ENCODE assay signal across 17 mouse cellular contexts in genomic region chr10:94060190-94060589, GRCm38 (mm10). TPM values are rescaled to one million over a fixed set of nuclear protein-coding genes. Genes with fewer than 3 reads are reported as not detected.
DNase-seq lines count a peak whose midpoint lies in the region; ATAC-seq and TF ChIP-seq lines count a peak whose summit lies in the region.
"Had no signal": no experiment of that assay in that cellular context is flagged by ENCODE, and none has a peak within 500 bp of the region (broad histone marks: within the 10 kb centered on the region; RNA-seq: fewer than 3 reads in every experiment).

No protein-coding gene starts in this region.

- WGBS in liver, adult 2 months = 9% methylated on average over 8 of the region's 8 CpGs
- 51% methylated on average over 8 of the region's 8 CpGs for WGBS in liver, embryonic 15.5 days (ENCODE audit: insufficient replicate concordance)
- WGBS in forebrain, embryonic 15.5 days = 87% methylated on average over 8 of the region's 8 CpGs

- no peak for TF ChIP-seq POLR2A in liver, adult 2 months (IDR thresholded peaks at IDR 0.05; ENCODE audit: extremely low read depth, insufficient read depth, low read length)

- peaks cover 35% of the 10 kb centered on the region for H3K79me2 ChIP-seq in liver, adult 2 months (ENCODE audit: control insufficient read depth, insufficient read depth, low read length)

- intact Hi-C loops in heart, postnatal 36 days (cut with DNase I) = no loop called here

- no peak for TF ChIP-seq CTCF in liver, adult 2 months (IDR thresholded peaks at IDR 0.05; ENCODE audit: low read depth, low read length)

- H3K4me3 ChIP-seq in liver, adult 2 months (ENCODE audit: insufficient read depth, low read depth, low read length) = no peak overlapping the region
- no peak overlapping the region for H3K4me3 ChIP-seq in liver, embryonic 15.5 days (replicated peaks)
- no peak overlapping the region for H3K4me3 ChIP-seq in forebrain, embryonic 15.5 days
- H3K4me3 ChIP-seq: forebrain, embryonic 10.5 days; hindbrain, embryonic 13.5 days; midbrain, embryonic 15.5 days had no signal

- H3K4me2 ChIP-seq in liver, embryonic 15.5 days = no peak overlapping the region
- no peak overlapping the region for H3K4me2 ChIP-seq in forebrain, embryonic 15.5 days (replicated peaks)
- H3K4me2 ChIP-seq: hindbrain, embryonic 13.5 days; lung, embryonic 14.5 days; midbrain, embryonic 15.5 days had no signal

- no peaks in the 10 kb centered on the region for H3K27me3 ChIP-seq in liver, adult 2 months (ENCODE audit: control insufficient read depth, insufficient read depth, low read length)
- no peaks in the 10 kb centered on the region for H3K27me3 ChIP-seq in liver, embryonic 15.5 days
- H3K27me3 ChIP-seq in forebrain, embryonic 15.5 days = no peaks in the 10 kb centered on the region
- H3K27me3 ChIP-seq: hindbrain, embryonic 13.5 days; midbrain, embryonic 15.5 days had no signal

- 0 out of 2 replicates have a peak, but pooled peaks cover 2% of the 10 kb centered on the region for H3K36me3 ChIP-seq in liver, adult 2 months (ENCODE audit: control insufficient read depth, insufficient read depth, low read length)
- no peaks in the 10 kb centered on the region for H3K36me3 ChIP-seq in liver, embryonic 15.5 days (replicated peaks)
- H3K36me3 ChIP-seq in forebrain, embryonic 15.5 days = no peaks in the 10 kb centered on the region
- H3K36me3 ChIP-seq: forebrain, embryonic 10.5 days; hindbrain, embryonic 13.5 days; midbrain, embryonic 15.5 days had no signal

- peak overlapping the region; percentile 73 for H3K27ac ChIP-seq in liver, adult 2 months (replicated peaks; ENCODE audit: insufficient read depth, low read depth, low read length)
- peak overlapping the region; percentile 51 for H3K27ac ChIP-seq in liver, embryonic 15.5 days (replicated peaks)
- H3K27ac ChIP-seq in forebrain, embryonic 15.5 days (replicated peaks) = no peak overlapping the region
- H3K27ac ChIP-seq: forebrain, embryonic 10.5 days; hindbrain, embryonic 13.5 days; midbrain, embryonic 15.5 days had no signal

- peak; percentile 25 to 51 for DNase-seq in heart, adult 18-20 months
- no peak for DNase-seq in heart, postnatal 36 days
- DNase-seq in liver, adult 2 months (ENCODE audit: extremely low read depth, low read depth, low spot score) = peak; percentile 97
- no peak for DNase-seq in liver
- DNase-seq in T-cell, adult 2 months (ENCODE audit: low spot score) = no peak
- DNase-seq in right cerebral cortex, adult 18-20 months = no peak
- DNase-seq: cerebellum, adult 11-12 months; gastrocnemius, postnatal 36 days; kidney, adult 11 months; kidney, postnatal 4 days; lung, embryonic 14.5 days; thymus, postnatal 14 days had no signal

- H3K4me1 ChIP-seq in liver, adult 2 months (ENCODE audit: control insufficient read depth, insufficient read depth, low read length) = peaks cover 23% of the 10 kb centered on the region
- peaks cover 30% of the 10 kb centered on the region for H3K4me1 ChIP-seq in liver, embryonic 15.5 days (replicated peaks)
- H3K4me1 ChIP-seq in forebrain, embryonic 15.5 days = no peaks in the 10 kb centered on the region

- ATAC-seq in liver, embryonic 15.5 days (ENCODE audit: insufficient read depth) = peak; percentile 59; the same call in 1 of the 2 replicates
- no peak for ATAC-seq in forebrain, embryonic 15.5 days (replicated peaks)
- ATAC-seq: midbrain, embryonic 15.5 days had no signal

- H3K9ac ChIP-seq in liver, adult 2 months (ENCODE audit: low read depth, low read length) = peak overlapping the region; percentile 21; the same call in 1 of the 2 replicates
- H3K9ac ChIP-seq in liver, embryonic 15.5 days = no peak overlapping the region
- no peak overlapping the region for H3K9ac ChIP-seq in forebrain, embryonic 15.5 days (replicated peaks)
- H3K9ac ChIP-seq: hindbrain, embryonic 13.5 days; lung, embryonic 14.5 days; midbrain, embryonic 15.5 days had no signal

- no peaks in the 10 kb centered on the region for H3K9me3 ChIP-seq in liver, embryonic 15.5 days (replicated peaks)
- H3K9me3 ChIP-seq in forebrain, embryonic 15.5 days = no peaks in the 10 kb centered on the region
- H3K9me3 ChIP-seq: forebrain, embryonic 10.5 days; hindbrain, embryonic 13.5 days; midbrain, embryonic 15.5 days had no signal

RNA-seq across cellular contexts. Expression of gene Fgd6, which starts 24.4 kb away (rescaled TPM):
- total RNA-seq in heart, adult 18-20 months (2021) = 1 to 10 TPM; 5.1 to 5.6 TPM
- total RNA-seq in heart, postnatal 36 days (2021) = 1 to 10 TPM; 5.6 to 6.2 TPM
- total RNA-seq in liver, adult 2 months (2014; rRNA removed) = 17.2 and 17.8 TPM in 2 replicates
- polyA plus RNA-seq in liver, adult 2 months (2012; rRNA removed) = 4.2 and 4.7 TPM in 2 replicates
- polyA plus RNA-seq in liver, embryonic 15.5 days (2015; fragmentation: Nextera tagmentation; extraction: Ambion mirVana) = 2.8 and 3.2 TPM in 2 replicates
- polyA plus RNA-seq in forebrain, embryonic 15.5 days (2015; fragmentation: Nextera tagmentation; extraction: Ambion mirVana) = 1.5 and 1.7 TPM in 2 replicates

RNA-seq across cellular contexts. Expression of gene Vezt, which starts 24.6 kb away (rescaled TPM):
- total RNA-seq in heart, adult 18-20 months (2021) = 10 to 100 TPM; 36.9 to 37.7 TPM
- total RNA-seq in heart, postnatal 36 days (2021) = 10 to 100 TPM; 42.8 to 43.2 TPM
- 9.2 and 11.7 TPM in 2 replicates for total RNA-seq in liver, adult 2 months (2014; rRNA removed)
- polyA plus RNA-seq in liver, adult 2 months (2012; rRNA removed) = 6.4 and 6.5 TPM in 2 replicates
- polyA plus RNA-seq in liver, embryonic 15.5 days (2015; fragmentation: Nextera tagmentation; extraction: Ambion mirVana) = 11.8 and 12.9 TPM in 2 replicates
- 68.6 and 71.8 TPM in 2 replicates for polyA plus RNA-seq in forebrain, embryonic 15.5 days (2015; fragmentation: Nextera tagmentation; extraction: Ambion mirVana)

Comparison
In these comparisons a context has a peak if more than half of its experiments do, and no peak if none do; other contexts are left out.
1. DNase-seq: peak in heart, adult 18-20 months (2 of 2) and liver, adult 2 months (single experiment); none in heart, postnatal 36 days (0 of 2), liver (single experiment), T-cell, adult 2 months (single experiment) and right cerebral cortex, adult 18-20 months (single experiment).